Mouse (Mus musculus) spleen, adult 2 months (tissue): ENCODE data around the gene Ncoa6.

Experiments used
- CTCF ChIP-seq: fragments of 200-500 bp; IDR thresholded peaks from 2 replicates; pipeline ENCODE4 v1.5.1; 2011; ENCODE audit warnings: mild to moderate bottlenecking, inconsistent platforms; ENCODE audit not compliant: insufficient read depth, insufficient read length, insufficient replicate concordance; ENCODE audit errors: extremely low read depth
- POLR2A ChIP-seq: fragments of 200-500 bp; IDR thresholded peaks from 2 replicates; pipeline ENCODE4 v1.6.1; 2011; ENCODE audit warnings: low read depth, low read length, inconsistent platforms

- no peak for TF ChIP-seq POLR2A
- no peak for TF ChIP-seq CTCF
Measured at GRCm38 (mm10) chr2:155357686-155358399, 115.9 kb downstream of the Ncoa6 start.
